Mouse (Mus musculus) bone marrow, adult 2 months (tissue): ENCODE data around the gene Mta3.

Experiments used
- CTCF ChIP-seq: fragments of 200-500 bp; IDR thresholded peaks from 2 replicates; pipeline ENCODE4 v1.5.1; 2011; ENCODE audit warnings: low read length, control low read depth; ENCODE audit not compliant: control insufficient read depth, insufficient read depth
- POLR2A ChIP-seq: fragments of 200-500 bp; IDR thresholded peaks from 2 replicates; pipeline ENCODE4 v1.6.1; 2011; ENCODE audit warnings: low read depth, mild to moderate bottlenecking, control low read depth, low read length, borderline replicate concordance; ENCODE audit not compliant: control insufficient read depth

DNA sequence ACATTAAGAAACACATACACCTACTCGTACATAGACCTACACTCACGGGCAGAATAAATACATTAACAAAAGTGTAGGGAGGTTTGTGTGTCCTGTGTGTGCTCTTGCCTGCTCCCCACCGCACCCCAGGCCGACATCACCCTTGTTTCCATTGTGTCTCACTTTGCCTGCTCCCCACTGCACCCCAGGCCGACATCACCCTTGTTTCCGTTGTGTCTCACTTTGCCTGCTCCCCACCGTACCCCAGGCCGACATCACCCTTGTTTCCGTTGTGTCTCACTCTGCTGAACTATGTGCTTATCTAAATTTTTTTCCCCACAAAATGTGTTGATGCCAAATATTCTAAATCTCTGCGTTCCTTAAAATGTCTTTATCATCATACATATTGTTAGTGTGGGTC, 15.2 kb downstream of the Mta3 start:
- TF ChIP-seq CTCF = no peak
- TF ChIP-seq POLR2A = no peak
